Mouse (Mus musculus): ENCODE data around the gene Fam234b. TPM values are rescaled to one million over a fixed set of nuclear protein-coding genes. Genes with fewer than 3 reads are reported as not detected.

Gene Fam234b
- polyA plus RNA-seq, 1 experiment from 2014 or later = 122 TPM

GRCm38 (mm10) chr6:135219916-135220315 is 22.1 kb downstream of the Fam234b start:
- Histone ChIP-seq H3K27ac (replicated peaks; ENCODE audit: low read depth, low read length) (no peak overlapping the region), H3K4me1 (ENCODE audit: control insufficient read depth, insufficient read depth, low read length) (peaks cover 9% of the 10 kb centered on the region; the same call in 1 of the 2 replicates), H3K36me3 (ENCODE audit: control insufficient read depth, insufficient read depth, low read length) (peaks cover 18% of the 10 kb centered on the region; the same call in 1 of the 2 replicates), H3K4me3 (replicated peaks; ENCODE audit: low read depth, low read length) (no peak overlapping the region), H3K9me3 (ENCODE audit: control insufficient read depth, low read length) (no peaks in the 10 kb centered on the region), H3K27me3 (ENCODE audit: control insufficient read depth, insufficient read depth, low read length) (no peaks in the 10 kb centered on the region), H3K4me2 (ENCODE audit: low read length) (no peak overlapping the region), H3K9ac (replicated peaks; ENCODE audit: low read length) (no peak overlapping the region)
- DNase-seq (no peak), ATAC-seq (ENCODE audit: low FRiP score, low TSS enrichment) (no peak)
- WGBS = 90% methylated on average over 5 of the region's 5 CpGs

GRCm38 (mm10) chr6:135223786-135224416 is 26.1 kb downstream of the Fam234b start:
- peaks cover 26% of the 10 kb centered on the region for H3K36me3 ChIP-seq (ENCODE audit: control insufficient read depth, insufficient read depth, low read length)
- H3K4me2 ChIP-seq (ENCODE audit: low read length) = no peak overlapping the region
- ATAC-seq (ENCODE audit: low FRiP score, low TSS enrichment) = peak; percentile 43; the same call in 1 of the 2 replicates
- H3K4me1 ChIP-seq (ENCODE audit: control insufficient read depth, insufficient read depth, low read length) = peaks cover 9% of the 10 kb centered on the region; the same call in 1 of the 2 replicates
- 60% methylated on average over 6 of the region's 6 CpGs for WGBS
- H3K9ac ChIP-seq (replicated peaks; ENCODE audit: low read length) = no peak overlapping the region
- H3K9me3 ChIP-seq (ENCODE audit: control insufficient read depth, low read length) = no peaks in the 10 kb centered on the region
- peak; percentile 76 for DNase-seq
- peak overlapping the region; percentile 53 for H3K27ac ChIP-seq (replicated peaks; ENCODE audit: low read depth, low read length)
- H3K27me3 ChIP-seq (ENCODE audit: control insufficient read depth, insufficient read depth, low read length) = no peaks in the 10 kb centered on the region
- H3K4me3 ChIP-seq (replicated peaks; ENCODE audit: low read depth, low read length) = no peak overlapping the region

GRCm38 (mm10) chr6:135228465-135228941 is 30.7 kb downstream of the Fam234b start:
- ATAC-seq (ENCODE audit: low FRiP score, low TSS enrichment) (no peak), DNase-seq (no peak)
- no peaks in the 10 kb centered on the region for H3K27me3 ChIP-seq (ENCODE audit: control insufficient read depth, insufficient read depth, low read length)
- H3K4me1 ChIP-seq (ENCODE audit: control insufficient read depth, insufficient read depth, low read length) = peaks cover 7% of the 10 kb centered on the region; the same call in 1 of the 2 replicates
- H3K27ac ChIP-seq (replicated peaks; ENCODE audit: low read depth, low read length) = no peak overlapping the region
- no peaks in the 10 kb centered on the region for H3K9me3 ChIP-seq (ENCODE audit: control insufficient read depth, low read length)
- no peak overlapping the region for H3K4me2 ChIP-seq (ENCODE audit: low read length)
- H3K36me3 ChIP-seq (ENCODE audit: control insufficient read depth, insufficient read depth, low read length) = peaks cover 53% of the 10 kb centered on the region
- no peak overlapping the region for H3K4me3 ChIP-seq (replicated peaks; ENCODE audit: low read depth, low read length)
- WGBS = 32% methylated on average over 10 of the region's 10 CpGs
- H3K9ac ChIP-seq (replicated peaks; ENCODE audit: low read length) = no peak overlapping the region

- no peak overlapping the region for H3K4me3 ChIP-seq (replicated peaks; ENCODE audit: low read depth, low read length)
- ATAC-seq (ENCODE audit: low FRiP score, low TSS enrichment) (no peak), DNase-seq (no peak)
- H3K9ac ChIP-seq (replicated peaks; ENCODE audit: low read length) = no peak overlapping the region
- no peak overlapping the region for H3K27ac ChIP-seq (replicated peaks; ENCODE audit: low read depth, low read length)
- H3K4me2 ChIP-seq (ENCODE audit: low read length) = no peak overlapping the region
- H3K27me3 ChIP-seq (ENCODE audit: control insufficient read depth, insufficient read depth, low read length) = no peaks in the 10 kb centered on the region
- no peaks in the 10 kb centered on the region for H3K9me3 ChIP-seq (ENCODE audit: control insufficient read depth, low read length)
- H3K36me3 ChIP-seq (ENCODE audit: control insufficient read depth, insufficient read depth, low read length) = peaks cover 64% of the 10 kb centered on the region
- WGBS = 90% methylated on average over 6 of the region's 6 CpGs
- no peaks in the 10 kb centered on the region for H3K4me1 ChIP-seq (ENCODE audit: control insufficient read depth, insufficient read depth, low read length)
These were observed 32.8 kb downstream of the Fam234b start for GRCm38 (mm10) chr6:135230586-135230985.

GRCm38 (mm10) chr6:135232443-135233182 is 34.8 kb downstream of the Fam234b start:
- H3K36me3 ChIP-seq (ENCODE audit: control insufficient read depth, insufficient read depth, low read length) = peaks cover 57% of the 10 kb centered on the region
- WGBS = 50% methylated on average over 12 of the region's 12 CpGs

GRCm38 (mm10) chr6:135235742-135236141 is 38.0 kb downstream of the Fam234b start:
- Histone ChIP-seq H3K27ac (replicated peaks; ENCODE audit: low read depth, low read length) (no peak overlapping the region), H3K9me3 (ENCODE audit: control insufficient read depth, low read length) (no peaks in the 10 kb centered on the region), H3K4me2 (ENCODE audit: low read length) (no peak overlapping the region), H3K36me3 (ENCODE audit: control insufficient read depth, insufficient read depth, low read length) (peaks cover 43% of the 10 kb centered on the region), H3K4me1 (ENCODE audit: control insufficient read depth, insufficient read depth, low read length) (no peaks in the 10 kb centered on the region), H3K27me3 (ENCODE audit: control insufficient read depth, insufficient read depth, low read length) (no peaks in the 10 kb centered on the region), H3K9ac (replicated peaks; ENCODE audit: low read length) (no peak overlapping the region), H3K4me3 (replicated peaks; ENCODE audit: low read depth, low read length) (no peak overlapping the region)
- ATAC-seq (ENCODE audit: low FRiP score, low TSS enrichment) = no peak
- DNase-seq = no peak
- WGBS = 96% methylated on average over 3 of the region's 3 CpGs

More at GRCm38 (mm10) chr6:135232443-135233182, 34.8 kb downstream of the Fam234b start:
- H3K27ac ChIP-seq (replicated peaks; ENCODE audit: low read depth, low read length) = no peak overlapping the region
- no peaks in the 10 kb centered on the region for H3K4me1 ChIP-seq (ENCODE audit: control insufficient read depth, insufficient read depth, low read length)
- no peak overlapping the region for H3K4me3 ChIP-seq (replicated peaks; ENCODE audit: low read depth, low read length)
- ATAC-seq (ENCODE audit: low FRiP score, low TSS enrichment) = no peak
- no peak overlapping the region for H3K4me2 ChIP-seq (ENCODE audit: low read length)
- no peak overlapping the region for H3K9ac ChIP-seq (replicated peaks; ENCODE audit: low read length)
- no peaks in the 10 kb centered on the region for H3K27me3 ChIP-seq (ENCODE audit: control insufficient read depth, insufficient read depth, low read length)
- no peak for DNase-seq
- H3K9me3 ChIP-seq (ENCODE audit: control insufficient read depth, low read length) = no peaks in the 10 kb centered on the region

GRCm38 (mm10) chr6:135236576-135236975 is 38.8 kb downstream of the Fam234b start:
- DNase-seq (no peak), ATAC-seq (ENCODE audit: low FRiP score, low TSS enrichment) (no peak)
- Histone ChIP-seq H3K4me2 (ENCODE audit: low read length) (no peak overlapping the region), H3K4me3 (replicated peaks; ENCODE audit: low read depth, low read length) (no peak overlapping the region), H3K9ac (replicated peaks; ENCODE audit: low read length) (no peak overlapping the region), H3K27ac (replicated peaks; ENCODE audit: low read depth, low read length) (no peak overlapping the region), H3K27me3 (ENCODE audit: control insufficient read depth, insufficient read depth, low read length) (no peaks in the 10 kb centered on the region), H3K9me3 (ENCODE audit: control insufficient read depth, low read length) (no peaks in the 10 kb centered on the region), H3K4me1 (ENCODE audit: control insufficient read depth, insufficient read depth, low read length) (no peaks in the 10 kb centered on the region), H3K36me3 (ENCODE audit: control insufficient read depth, insufficient read depth, low read length) (peaks cover 41% of the 10 kb centered on the region)
- 88% methylated on average over 3 of the region's 3 CpGs for WGBS

- no peak for DNase-seq
- Histone ChIP-seq H3K9ac (replicated peaks; ENCODE audit: low read length) (no peak overlapping the region), H3K4me3 (replicated peaks; ENCODE audit: low read depth, low read length) (no peak overlapping the region), H3K9me3 (ENCODE audit: control insufficient read depth, low read length) (no peaks in the 10 kb centered on the region), H3K27ac (replicated peaks; ENCODE audit: low read depth, low read length) (no peak overlapping the region), H3K27me3 (ENCODE audit: control insufficient read depth, insufficient read depth, low read length) (no peaks in the 10 kb centered on the region), H3K4me2 (ENCODE audit: low read length) (no peak overlapping the region), H3K4me1 (ENCODE audit: control insufficient read depth, insufficient read depth, low read length) (no peaks in the 10 kb centered on the region), H3K36me3 (ENCODE audit: control insufficient read depth, insufficient read depth, low read length) (peaks cover 34% of the 10 kb centered on the region)
- no peak for ATAC-seq (ENCODE audit: low FRiP score, low TSS enrichment)
- WGBS = 81% methylated on average over 14 of the region's 14 CpGs
These were observed 39.5 kb downstream of the Fam234b start for GRCm38 (mm10) chr6:135237326-135237725.
